Mouse (Mus musculus): ENCODE results near the gene Cdk18.

GRCm38 (mm10) chr1:132109368-132109767, 30.1 kb downstream of the Cdk18 start:
- TF ChIP-seq CTCF (IDR thresholded peaks at IDR 0.05; ENCODE audit: low read depth, low read length) (no peak), POLR2A (IDR thresholded peaks at IDR 0.05; ENCODE audit: insufficient read depth, low read length) (no peak)

All from ES-Bruce4 (cell line).